Mouse (Mus musculus): ENCODE results near the gene Epn1. TPM values are rescaled to one million over a fixed set of nuclear protein-coding genes. Genes with fewer than 3 reads are reported as not detected.
A peak's percentile ranks its signal among the peaks of the same experiment; 100 is the strongest.

The Epn1 gene
- total and polyA plus RNA-seq, 3 experiments: 41.9 to 101 (median 72.9) TPM

- H3K9ac ChIP-seq (ENCODE audit: insufficient read depth, low read depth): peak overlapping the region; percentile 98
- H3K4me2 ChIP-seq (ENCODE audit: insufficient read depth, low read depth, poor library complexity, severe bottlenecking): peak overlapping the region; percentile 83
- peak overlapping the region; percentile 94 for H3K27ac ChIP-seq (ENCODE audit: insufficient read depth, low read depth)
- dilution Hi-C loops (cut with MboI; ENCODE audit: extremely low pct_ligation_motif_present, extremely low pct_unique_long_range_greater_than_20kb, low sequenced_read_pairs): no loop called here
- H3K79me2 ChIP-seq (replicated peaks; ENCODE audit: control insufficient read depth, extremely low read depth, insufficient read depth, poor library complexity, severe bottlenecking): peaks cover 61% of the 10 kb centered on the region
- H3K27me3 ChIP-seq (replicated peaks): no peaks in the 10 kb centered on the region
- in situ Hi-C loops (cut with MboI; ENCODE audit: low pct_ligation_motif_present, low pct_unique_long_range_greater_than_20kb, low sequenced_read_pairs): no loop called here
- peaks cover 9 to 47% of the 10 kb centered on the region in 2 experiments for H3K4me1 ChIP-seq (ENCODE audit: control insufficient read depth in 1 of 2, insufficient read depth in 2 of 2)
- peaks cover 32 to 52% of the 10 kb centered on the region in 2 experiments for H3K36me3 ChIP-seq (replicated peaks in 1 of 2; ENCODE audit: control insufficient read depth in 1 of 2, insufficient read depth in 1 of 2, low read length in 1 of 2)
- no peaks in the 10 kb centered on the region for H3K9me3 ChIP-seq (replicated peaks; ENCODE audit: low read length)
- no peak for DNase-seq (ENCODE audit: extremely low read depth)
- peak overlapping the region; percentile 93 to 100 (median 99) for H3K4me3 ChIP-seq (replicated peaks in 1 of 3; ENCODE audit: low read depth in 2 of 3, low read length in 2 of 3, poor library complexity in 1 of 3)
- TF ChIP-seq E2F4 (IDR thresholded peaks at IDR 0.05; ENCODE audit: insufficient replicate concordance, low read depth, low read length): no peak
- TF ChIP-seq POLR2A (IDR thresholded peaks at IDR 0.05; ENCODE audit: low read depth, low read length): 0 out of 2 replicates have a peak, but pooled peaks have one; percentile 9
Observed at GRCm38 (mm10) chr7:5080815-5081214, 780 bp downstream of the Epn1 start.

GRCm38 (mm10) chr7:5081241-5081640 lies 1.2 kb downstream of the Epn1 start:
- in situ Hi-C loops (cut with MboI; ENCODE audit: low pct_ligation_motif_present, low pct_unique_long_range_greater_than_20kb, low sequenced_read_pairs): no loop called here
- peaks cover 33 to 53% of the 10 kb centered on the region in 2 experiments for H3K36me3 ChIP-seq (replicated peaks in 1 of 2; ENCODE audit: control insufficient read depth in 1 of 2, insufficient read depth in 1 of 2, low read length in 1 of 2)
- no peaks in the 10 kb centered on the region for H3K27me3 ChIP-seq (replicated peaks)
- H3K9me3 ChIP-seq (replicated peaks; ENCODE audit: low read length): no peaks in the 10 kb centered on the region
- H3K27ac ChIP-seq (ENCODE audit: insufficient read depth, low read depth): no peak overlapping the region
- dilution Hi-C loops (cut with MboI; ENCODE audit: extremely low pct_ligation_motif_present, extremely low pct_unique_long_range_greater_than_20kb, low sequenced_read_pairs): no loop called here
- H3K9ac ChIP-seq (ENCODE audit: insufficient read depth, low read depth): peak overlapping the region; percentile 98
- peaks cover 9 to 49% of the 10 kb centered on the region in 2 experiments for H3K4me1 ChIP-seq (ENCODE audit: control insufficient read depth in 1 of 2, insufficient read depth in 2 of 2)
- no peak for DNase-seq (ENCODE audit: extremely low read depth)
- peak overlapping the region; percentile 83 for H3K4me2 ChIP-seq (ENCODE audit: insufficient read depth, low read depth, poor library complexity, severe bottlenecking)
- 0 out of 2 replicates have a peak, but pooled peaks have one; percentile 14 for TF ChIP-seq CHD1 (IDR thresholded peaks at IDR 0.05; ENCODE audit: low read depth, low read length)
- no peak for TF ChIP-seq TCF12 (IDR thresholded peaks at IDR 0.05; ENCODE audit: low read depth, low read length)
- TF ChIP-seq SMC3 (IDR thresholded peaks at IDR 0.05; ENCODE audit: low read depth, low read length): no peak
- no peak for TF ChIP-seq ELF1 (IDR thresholded peaks at IDR 0.05; ENCODE audit: low read depth, low read length)
- no peak for TF ChIP-seq MAFK (IDR thresholded peaks at IDR 0.05; ENCODE audit: insufficient replicate concordance, low read length)
- TF ChIP-seq CHD2 (IDR thresholded peaks at IDR 0.05; ENCODE audit: low read length): no peak
- TF ChIP-seq GABPA (IDR thresholded peaks at IDR 0.05; ENCODE audit: insufficient replicate concordance, low read depth, low read length): no peak
- TF ChIP-seq POLR2A (IDR thresholded peaks at IDR 0.05; ENCODE audit: low read depth, low read length): 0 out of 2 replicates have a peak, but pooled peaks have one; percentile 4
- no peak for TF ChIP-seq BHLHE40 (IDR thresholded peaks at IDR 0.05; ENCODE audit: low read depth, low read length)
- TF ChIP-seq JUN (IDR thresholded peaks at IDR 0.05; ENCODE audit: insufficient read depth, low read depth, low read length): no peak
- H3K4me3 ChIP-seq (replicated peaks in 1 of 3; ENCODE audit: low read depth in 2 of 3, low read length in 2 of 3, poor library complexity in 1 of 3): peak overlapping the region; percentile 93 to 100 (median 99)
- H3K79me2 ChIP-seq (replicated peaks; ENCODE audit: control insufficient read depth, extremely low read depth, insufficient read depth, poor library complexity, severe bottlenecking): peaks cover 63% of the 10 kb centered on the region

GRCm38 (mm10) chr7:5081939-5082338 lies 1.9 kb downstream of the Epn1 start:
- H3K27ac ChIP-seq (ENCODE audit: insufficient read depth, low read depth): peak overlapping the region; percentile 95
- no peaks in the 10 kb centered on the region for H3K27me3 ChIP-seq (replicated peaks)
- TF ChIP-seq ZKSCAN1 (IDR thresholded peaks at IDR 0.05; ENCODE audit: borderline replicate concordance, low read depth, low read length): no peak
- TF ChIP-seq UBTF (IDR thresholded peaks at IDR 0.05; ENCODE audit: low read depth, low read length): no peak
- DNase-seq (ENCODE audit: extremely low read depth): no peak
- in situ Hi-C loops (cut with MboI; ENCODE audit: low pct_ligation_motif_present, low pct_unique_long_range_greater_than_20kb, low sequenced_read_pairs): no loop called here
- H3K4me2 ChIP-seq (ENCODE audit: insufficient read depth, low read depth, poor library complexity, severe bottlenecking): peak overlapping the region; percentile 83
- no peaks in the 10 kb centered on the region for H3K9me3 ChIP-seq (replicated peaks; ENCODE audit: low read length)
- H3K4me1 ChIP-seq (ENCODE audit: control insufficient read depth in 1 of 2, insufficient read depth in 2 of 2): peaks cover 12 to 48% of the 10 kb centered on the region in 2 experiments
- peaks cover 64% of the 10 kb centered on the region for H3K79me2 ChIP-seq (replicated peaks; ENCODE audit: control insufficient read depth, extremely low read depth, insufficient read depth, poor library complexity, severe bottlenecking)
- H3K9ac ChIP-seq (ENCODE audit: insufficient read depth, low read depth): peak overlapping the region; percentile 98
- H3K4me3 ChIP-seq (replicated peaks in 1 of 3; ENCODE audit: low read depth in 2 of 3, low read length in 2 of 3, poor library complexity in 1 of 3): peak overlapping the region; percentile 93 to 100 (median 99)
- dilution Hi-C loops (cut with MboI; ENCODE audit: extremely low pct_ligation_motif_present, extremely low pct_unique_long_range_greater_than_20kb, low sequenced_read_pairs): no loop called here
- peaks cover 29 to 52% of the 10 kb centered on the region in 2 experiments for H3K36me3 ChIP-seq (replicated peaks in 1 of 2; ENCODE audit: control insufficient read depth in 1 of 2, insufficient read depth in 1 of 2, low read length in 1 of 2)
